Mouse (Mus musculus) limb, embryonic 14.5 days (tissue): ENCODE results near the gene Caly. TPM values are rescaled to one million over a fixed set of nuclear protein-coding genes. Genes with fewer than 3 reads are reported as not detected.

Source experiments
- ATAC-seq: fragments of 200-750 bp; cut with Nextera tagmentation; 2 replicates; pipeline ENCODE4 v1.8.0; 2017; ENCODE audit warnings: low read depth, moderate number of reproducible peaks, moderate TSS enrichment; ENCODE audit not compliant: low FRiP score
- DNase-seq: peaks from one replicate; pipeline ENCODE4 v3.0.0-alpha.2; 2015; ENCODE audit warnings: low spot score
- H3K27ac ChIP-seq: fragments of 300-500 bp; sonication (generic); replicated peaks from 2 replicates; pipeline ENCODE4 v1.5.1; 2014; ENCODE audit warnings: low read depth, mild to moderate bottlenecking, low read length, moderate library complexity, mixed read lengths
- H3K27me3 ChIP-seq: fragments of 300-500 bp; sonication (generic); 2 replicates; pipeline ENCODE4 v1.6.1; 2014; ENCODE audit warnings: low read length, mixed read lengths; ENCODE audit not compliant: control insufficient read depth, insufficient read depth
- H3K36me3 ChIP-seq: fragments of 300-500 bp; sonication (generic); 2 replicates; pipeline ENCODE4 v1.6.1; 2014; ENCODE audit warnings: mild to moderate bottlenecking, low read length, moderate library complexity, mixed read lengths; ENCODE audit not compliant: control insufficient read depth, insufficient read depth
- H3K4me1 ChIP-seq: fragments of 300-500 bp; sonication (generic); 2 replicates; pipeline ENCODE4 v1.6.1; 2014; ENCODE audit warnings: antibody characterized with exemption, low read length, mixed read lengths; ENCODE audit not compliant: control insufficient read depth, insufficient read depth
- H3K4me2 ChIP-seq: fragments of 300-500 bp; sonication (generic); replicated peaks from 2 replicates; pipeline ENCODE4 v1.6.1; 2014; ENCODE audit warnings: low read depth, mild to moderate bottlenecking, low read length, moderate library complexity; ENCODE audit not compliant: severe bottlenecking
- H3K4me3 ChIP-seq: fragments of 300-500 bp; sonication (generic); replicated peaks from 2 replicates; pipeline ENCODE4 v1.5.1; 2014; ENCODE audit warnings: low read length
- H3K9ac ChIP-seq: fragments of 300-500 bp; sonication (generic); 2 replicates; pipeline ENCODE4 v1.6.1; 2014; ENCODE audit warnings: mild to moderate bottlenecking, low read depth, low read length, moderate library complexity; ENCODE audit not compliant: severe bottlenecking
- H3K9me3 ChIP-seq: fragments of 300-500 bp; sonication (generic); 2 replicates; pipeline ENCODE4 v1.6.1; 2016; ENCODE audit warnings: low read length; ENCODE audit not compliant: control insufficient read depth
- POLR2A ChIP-seq: fragments of 200-500 bp; IDR thresholded peaks from 2 replicates; pipeline ENCODE4 v1.8.0; 2012; ENCODE audit warnings: inconsistent platforms, mild to moderate bottlenecking, moderate library complexity, borderline replicate concordance; ENCODE audit not compliant: insufficient read depth, insufficient read length; ENCODE audit errors: extremely low read depth
- WGBS: fragments of 180-500 bp; shearing (Covaris S2); extraction: QIAGEN DNeasy Blood & Tissue Kit; methylation state at CpG from one replicate; pipeline ENCODE4 v1.1.7; 2014; 5-methylcytosine and 5-hydroxymethylcytosine counted together
- polyA plus RNA-seq, 2 experiments: library from polyadenylated mRNA; depleted of rRNA in 1 of 2; stranded (reverse) in 1 of 2; unstranded in 1 of 2; fragments of >200 nt; fragmentation: Nextera tagmentation in 1 of 2; extraction: Ambion mirVana in 1 of 2; gene quantifications; 2 replicates each; pipeline versions ENCODE4 v1.2.1 to v1.2.3; 2012 to 2014

The Caly gene
- polyA plus RNA-seq, 2 experiments: 0.65 to 0.77 TPM

DNA sequence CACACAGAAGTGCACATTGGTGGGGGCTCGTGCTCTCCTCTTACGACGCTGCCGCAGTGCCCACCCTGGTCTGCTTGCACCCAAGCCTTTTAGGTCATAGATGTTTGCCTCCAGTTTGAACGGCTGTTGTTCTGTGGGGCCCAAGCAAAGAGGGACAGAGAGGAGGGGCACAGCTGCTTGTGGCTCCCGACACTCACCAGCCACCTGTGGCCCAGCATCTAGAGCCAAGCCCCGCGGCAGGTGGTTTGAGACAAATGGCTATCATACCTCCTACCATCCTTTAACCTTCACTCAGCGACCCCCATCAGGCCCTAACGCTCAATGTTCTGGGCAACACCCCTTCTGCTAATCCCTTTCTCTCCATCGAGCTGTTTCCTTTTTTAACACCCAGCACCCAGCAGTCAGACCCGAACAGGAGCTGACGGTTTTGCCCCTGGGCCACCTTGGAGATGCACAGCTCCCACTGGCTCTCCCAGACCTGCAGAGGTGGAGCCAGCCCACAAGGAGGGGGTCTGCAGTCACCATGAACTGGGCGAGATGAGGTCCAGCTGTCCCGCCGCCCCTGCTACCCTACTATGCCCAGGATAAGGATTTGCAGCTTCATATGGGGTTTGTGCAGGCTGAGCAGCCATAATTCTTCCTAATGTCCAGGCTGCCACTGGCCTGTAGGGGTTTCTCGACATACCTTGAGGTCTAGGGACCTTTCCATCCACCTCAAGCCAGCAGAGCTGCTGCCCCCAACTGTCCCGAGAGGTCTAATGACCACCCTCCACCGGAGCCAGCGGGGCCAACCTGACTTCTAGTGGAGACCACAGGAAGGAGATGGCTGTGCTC lies 723 bp downstream of the Caly start:
- ATAC-seq: no peak
- Histone ChIP-seq H3K27me3 (peaks cover 24% of the 10 kb centered on the region), H3K27ac (no peak overlapping the region), H3K4me1 (no peaks in the 10 kb centered on the region), H3K36me3 (no peaks in the 10 kb centered on the region), H3K9ac (no peak overlapping the region), H3K4me2 (no peak overlapping the region), H3K4me3 (no peak overlapping the region), H3K9me3 (no peaks in the 10 kb centered on the region)
- DNase-seq: no peak
- TF ChIP-seq POLR2A: no peak
- 22% methylated on average over 20 of the region's 20 CpGs for WGBS

DNA sequence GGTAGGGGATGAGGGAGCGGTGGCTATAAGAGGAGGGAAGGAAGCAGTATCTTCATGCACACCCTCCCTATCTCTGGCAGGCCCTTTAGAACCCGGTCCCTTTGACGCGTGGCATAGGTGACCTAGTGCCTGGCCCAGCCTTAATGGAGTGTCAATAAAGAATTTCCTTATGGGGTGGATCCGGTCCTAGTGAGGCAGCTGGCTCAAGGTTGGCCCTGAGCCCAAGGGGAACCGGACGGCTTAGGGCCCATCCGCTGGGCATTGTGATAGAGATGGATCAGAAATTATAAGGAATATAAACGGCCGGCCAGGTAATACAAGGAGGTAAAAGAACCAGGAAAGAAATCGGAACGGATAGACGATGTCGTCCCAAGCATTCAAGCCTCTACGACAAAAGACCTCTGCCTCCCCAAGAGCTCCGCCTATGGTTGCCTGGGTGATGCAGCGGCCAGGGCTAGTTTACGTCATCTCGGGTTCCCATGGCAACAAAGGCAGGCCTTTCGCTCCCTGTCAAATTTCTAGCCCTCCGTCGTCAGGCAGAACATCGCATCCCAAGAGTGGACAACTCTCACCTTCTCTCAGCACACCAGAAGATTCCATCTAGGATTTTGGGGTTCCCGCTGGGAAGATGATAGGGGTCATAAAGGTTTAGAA lies 1.7 kb downstream of the Caly start:
- ATAC-seq (peak; percentile 82), DNase-seq (peak; percentile 81)
- no peak for TF ChIP-seq POLR2A
- 3% methylated on average over 24 of the region's 24 CpGs for WGBS
- H3K4me2 ChIP-seq: peak overlapping the region; percentile 46
- no peak overlapping the region for H3K27ac ChIP-seq
- peak overlapping the region; percentile 27 for H3K4me3 ChIP-seq
- H3K9ac ChIP-seq: peak overlapping the region; percentile 25; the same call in 1 of the 2 replicates
- H3K27me3 ChIP-seq: peaks cover 24% of the 10 kb centered on the region
- H3K9me3 ChIP-seq: no peaks in the 10 kb centered on the region
- H3K4me1 ChIP-seq: no peaks in the 10 kb centered on the region
- H3K36me3 ChIP-seq: no peaks in the 10 kb centered on the region

DNA sequence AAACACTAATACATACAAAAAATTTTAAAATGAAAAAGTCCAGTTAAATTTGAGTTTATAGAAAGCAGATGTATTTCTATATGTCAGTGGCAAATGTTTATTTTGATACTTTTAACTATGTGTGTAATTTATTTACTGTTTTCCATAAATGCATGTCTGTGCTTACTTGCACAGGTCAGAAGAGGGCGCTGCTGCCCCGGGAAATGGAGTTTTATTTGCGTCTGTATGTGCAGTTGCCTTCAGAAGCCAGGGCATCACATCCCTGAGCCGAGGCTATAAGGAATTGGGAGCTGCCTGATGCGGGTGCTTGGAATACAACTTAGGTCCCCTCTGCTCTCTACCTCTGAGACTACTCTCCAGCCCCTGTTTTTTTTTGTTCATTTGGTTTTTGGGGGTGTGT lies 3.6 kb downstream of the Caly start:
- Histone ChIP-seq H3K9ac (no peak overlapping the region), H3K27me3 (peaks cover 24% of the 10 kb centered on the region), H3K4me1 (no peaks in the 10 kb centered on the region), H3K27ac (no peak overlapping the region), H3K4me2 (no peak overlapping the region), H3K9me3 (no peaks in the 10 kb centered on the region), H3K36me3 (no peaks in the 10 kb centered on the region), H3K4me3 (no peak overlapping the region)
- 6% methylated on average over 5 of the region's 5 CpGs for WGBS
- no peak for ATAC-seq
- peak; percentile 54 for DNase-seq
- no peak for TF ChIP-seq POLR2A

DNA sequence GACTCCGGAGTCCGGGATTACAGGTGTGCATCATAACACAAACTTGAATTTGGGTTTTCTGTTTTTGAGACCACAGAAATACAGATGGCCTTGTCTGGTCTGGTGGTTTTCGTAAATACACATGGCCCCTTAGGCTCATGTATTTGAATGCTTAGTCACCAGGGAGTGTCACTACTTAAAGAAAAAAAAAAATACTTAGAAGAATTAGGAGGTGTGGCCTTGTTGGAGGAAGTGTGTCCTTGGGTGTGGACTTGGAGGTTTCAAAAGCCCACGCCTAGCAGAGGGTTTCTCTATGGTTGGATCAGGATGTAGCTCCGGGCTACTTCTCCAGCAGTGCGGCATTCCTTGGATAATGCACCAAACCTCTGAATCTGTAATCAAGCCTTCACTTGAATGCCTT lies 4.7 kb downstream of the Caly start:
- no peak for TF ChIP-seq POLR2A
- WGBS: 65% methylated on average over 6 of the region's 6 CpGs

DNA sequence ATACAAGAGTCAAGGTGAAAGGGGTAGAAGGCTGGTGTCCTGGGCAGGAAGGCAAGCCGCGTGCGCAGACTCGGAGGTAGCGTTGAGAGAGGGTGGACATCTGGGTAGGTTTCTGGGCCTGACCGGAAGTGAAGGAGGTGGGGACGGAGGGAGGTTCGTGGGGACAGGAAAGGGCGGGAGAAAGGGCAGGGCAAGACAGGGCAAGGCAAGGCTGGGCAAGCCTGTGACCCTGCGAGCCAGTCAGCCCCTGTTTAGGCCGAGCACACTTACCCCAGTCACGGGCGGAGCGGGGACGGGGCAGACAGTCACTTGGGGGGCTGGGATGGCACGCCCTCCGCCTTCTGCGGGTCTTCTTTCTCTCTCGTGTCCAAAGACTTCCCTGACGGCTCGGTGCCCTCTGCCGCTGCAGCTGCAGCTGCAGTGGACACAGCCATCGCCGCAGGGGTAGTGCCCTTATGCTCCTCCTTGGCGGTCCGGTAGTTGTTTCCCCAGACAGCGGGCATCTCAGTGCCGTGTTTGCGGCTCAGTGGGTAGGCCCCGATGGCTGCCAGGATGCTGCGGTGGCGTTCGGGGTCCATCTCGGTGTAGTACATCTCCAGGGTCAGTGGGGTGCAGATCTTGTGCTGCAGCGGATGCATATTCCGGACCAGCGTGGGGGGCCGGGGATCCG lies 12.2 kb downstream of the Caly start:
- no peaks in the 10 kb centered on the region for H3K9me3 ChIP-seq
- DNase-seq (no peak), ATAC-seq (no peak)
- no peaks in the 10 kb centered on the region for H3K4me1 ChIP-seq
- H3K36me3 ChIP-seq: no peaks in the 10 kb centered on the region
- no peaks in the 10 kb centered on the region for H3K27me3 ChIP-seq
- WGBS: 36% methylated on average over 37 of the region's 39 CpGs
- no peak for TF ChIP-seq POLR2A
- H3K9ac ChIP-seq: peak overlapping the region; percentile 28; the same call in 1 of the 2 replicates
- H3K4me3 ChIP-seq: peak overlapping the region; percentile 18; the same call in 1 of the 2 replicates
- H3K27ac ChIP-seq: no peak overlapping the region
- peak overlapping the region; percentile 38 for H3K4me2 ChIP-seq

More for the DNA sequence above, 4.7 kb downstream of the Caly start:
- ATAC-seq (no peak), DNase-seq (no peak)
- H3K9ac ChIP-seq: no peak overlapping the region
- H3K9me3 ChIP-seq: no peaks in the 10 kb centered on the region
- no peak overlapping the region for H3K4me2 ChIP-seq
- peaks cover 24% of the 10 kb centered on the region for H3K27me3 ChIP-seq
- no peaks in the 10 kb centered on the region for H3K4me1 ChIP-seq
- no peaks in the 10 kb centered on the region for H3K36me3 ChIP-seq
- no peak overlapping the region for H3K27ac ChIP-seq
- H3K4me3 ChIP-seq: no peak overlapping the region
